Mouse (Mus musculus): ENCODE data around the gene Mms19.

The Mms19 gene

GRCm38 (mm10) chr19:41898860-41899259 lies 82.1 kb downstream of the Mms19 start:
- no peak for DNase-seq (ENCODE audit: low spot score)

- DNase-seq (ENCODE audit: low spot score), result no peak
Observed at GRCm38 (mm10) chr19:41896319-41896711, 84.6 kb downstream of the Mms19 start.

- DNase-seq (ENCODE audit: low spot score), result peak; percentile 72
Observed at GRCm38 (mm10) chr19:41895460-41896318, 85.3 kb downstream of the Mms19 start, which contains the start of gene Rrp12. TSS of gene Rrp12 (minus strand) at chr19:41896173.

GRCm38 (mm10) chr19:41894959-41895358 lies 86.0 kb downstream of the Mms19 start:
- no peak for DNase-seq (ENCODE audit: low spot score)
